Mouse (Mus musculus) midbrain, embryonic 15.5 days (tissue): ENCODE results near the gene Mctp1. TPM values are rescaled to one million over a fixed set of nuclear protein-coding genes. Genes with fewer than 3 reads are reported as not detected.

Source experiments
- ATAC-seq: fragments of 200-750 bp; cut with Nextera tagmentation; replicated peaks from 2 replicates; pipeline ENCODE4 v1.8.0; 2017; ENCODE audit warnings: moderate TSS enrichment
- H3K27ac ChIP-seq: fragments of 300-500 bp; sonication (generic); 2 replicates; pipeline ENCODE4 v1.5.1; 2015; ENCODE audit warnings: mild to moderate bottlenecking, inconsistent platforms
- H3K27me3 ChIP-seq: fragments of 300-500 bp; sonication (generic); replicated peaks from 2 replicates; pipeline ENCODE4 v1.6.1; 2015; ENCODE audit warnings: inconsistent platforms
- H3K36me3 ChIP-seq: fragments of 300-500 bp; sonication (generic); replicated peaks from 2 replicates; pipeline ENCODE4 v1.6.1; 2015; ENCODE audit warnings: inconsistent platforms
- H3K4me1 ChIP-seq: fragments of 300-500 bp; sonication (generic); 2 replicates; pipeline ENCODE4 v1.6.1; 2015; ENCODE audit warnings: inconsistent platforms
- H3K4me2 ChIP-seq: fragments of 300-500 bp; sonication (generic); 2 replicates; pipeline ENCODE4 v1.6.1; 2015; ENCODE audit warnings: inconsistent platforms, mild to moderate bottlenecking, moderate library complexity
- H3K4me3 ChIP-seq: fragments of 300-500 bp; sonication (generic); 2 replicates; pipeline ENCODE4 v1.5.1; 2015; ENCODE audit warnings: mild to moderate bottlenecking, inconsistent platforms
- H3K9ac ChIP-seq: fragments of 300-500 bp; sonication (generic); 2 replicates; pipeline ENCODE4 v1.6.1; 2015; ENCODE audit warnings: mild to moderate bottlenecking, inconsistent platforms
- H3K9me3 ChIP-seq: fragments of 300-500 bp; sonication (generic); 2 replicates; pipeline ENCODE4 v1.6.1; 2016; ENCODE audit warnings: inconsistent platforms
- WGBS: fragments of 180-500 bp; shearing (Covaris S2); methylation state at CpG from one replicate; pipeline ENCODE4 v1.1.7; 2015; ENCODE audit warnings: mixed read lengths; 5-methylcytosine and 5-hydroxymethylcytosine counted together
- polyA plus RNA-seq: library from polyadenylated mRNA; unstranded; fragments of >200 nt; fragmentation: Nextera tagmentation; extraction: Ambion mirVana; gene quantifications from 2 replicates; pipeline ENCODE4 v1.2.1, GENCODE M21; 2015

Mctp1 gene
- polyA plus RNA-seq, 1 experiment from 2014 or later = 3.9 TPM

- no peaks in the 10 kb centered on the region for H3K9me3 ChIP-seq
- H3K9ac ChIP-seq = no peak overlapping the region
- WGBS = 84% methylated on average over 3 of the region's 3 CpGs
- H3K4me2 ChIP-seq = no peak overlapping the region
- no peaks in the 10 kb centered on the region for H3K36me3 ChIP-seq
- H3K27me3 ChIP-seq = no peaks in the 10 kb centered on the region
- H3K27ac ChIP-seq = no peak overlapping the region
- H3K4me3 ChIP-seq = no peak overlapping the region
- no peak for ATAC-seq
- H3K4me1 ChIP-seq = 0 out of 2 replicates have a peak, but pooled peaks cover 7% of the 10 kb centered on the region
Observed at GRCm38 (mm10) chr13:76855021-76855420, 470.7 kb downstream of the Mctp1 start.

- H3K27ac ChIP-seq = no peak overlapping the region
- H3K4me1 ChIP-seq = no peaks in the 10 kb centered on the region
- WGBS = 63% methylated on average over 5 of the region's 5 CpGs
- H3K27me3 ChIP-seq = no peaks in the 10 kb centered on the region
- no peak overlapping the region for H3K4me3 ChIP-seq
- H3K9ac ChIP-seq = no peak overlapping the region
- H3K9me3 ChIP-seq = no peaks in the 10 kb centered on the region
- no peak for ATAC-seq
- H3K36me3 ChIP-seq = no peaks in the 10 kb centered on the region
- no peak overlapping the region for H3K4me2 ChIP-seq
Observed at GRCm38 (mm10) chr13:76857024-76857423, 472.7 kb downstream of the Mctp1 start.

GRCm38 (mm10) chr13:76858078-76858482 is 473.7 kb downstream of the Mctp1 start:
- Histone ChIP-seq H3K36me3 (no peaks in the 10 kb centered on the region), H3K9me3 (no peaks in the 10 kb centered on the region), H3K4me2 (no peak overlapping the region), H3K9ac (no peak overlapping the region), H3K27ac (no peak overlapping the region), H3K27me3 (no peaks in the 10 kb centered on the region), H3K4me1 (no peaks in the 10 kb centered on the region), H3K4me3 (no peak overlapping the region)
- 48% methylated on average over 2 of the region's 2 CpGs for WGBS
- no peak for ATAC-seq

- no peaks in the 10 kb centered on the region for H3K9me3 ChIP-seq
- no peak for ATAC-seq
- H3K27me3 ChIP-seq = no peaks in the 10 kb centered on the region
- no peaks in the 10 kb centered on the region for H3K36me3 ChIP-seq
- H3K4me1 ChIP-seq = no peaks in the 10 kb centered on the region
- WGBS = 84% methylated on average over 3 of the region's 3 CpGs
- H3K9ac ChIP-seq = no peak overlapping the region
- H3K27ac ChIP-seq = no peak overlapping the region
- H3K4me3 ChIP-seq = no peak overlapping the region
- no peak overlapping the region for H3K4me2 ChIP-seq
Observed at GRCm38 (mm10) chr13:76870291-76870690, 486.0 kb downstream of the Mctp1 start.

- Histone ChIP-seq H3K36me3 (no peaks in the 10 kb centered on the region), H3K27ac (no peak overlapping the region), H3K4me1 (no peaks in the 10 kb centered on the region), H3K4me3 (no peak overlapping the region), H3K9me3 (no peaks in the 10 kb centered on the region), H3K9ac (no peak overlapping the region), H3K27me3 (no peaks in the 10 kb centered on the region), H3K4me2 (no peak overlapping the region)
- WGBS = 79% methylated on average over 8 of the region's 8 CpGs
- no peak for ATAC-seq
Observed at GRCm38 (mm10) chr13:76877887-76878763, 493.8 kb downstream of the Mctp1 start.

GRCm38 (mm10) chr13:76879008-76879407 is 494.7 kb downstream of the Mctp1 start:
- no peak overlapping the region for H3K9ac ChIP-seq
- no peaks in the 10 kb centered on the region for H3K9me3 ChIP-seq
- no peak for ATAC-seq
- no peaks in the 10 kb centered on the region for H3K4me1 ChIP-seq
- no peak overlapping the region for H3K27ac ChIP-seq
- WGBS = 58% methylated on average over 3 of the region's 3 CpGs
- H3K27me3 ChIP-seq = no peaks in the 10 kb centered on the region
- H3K4me2 ChIP-seq = no peak overlapping the region
- no peak overlapping the region for H3K4me3 ChIP-seq
- H3K36me3 ChIP-seq = no peaks in the 10 kb centered on the region

- 67% methylated on average over 8 of the region's 8 CpGs for WGBS
- no peak for ATAC-seq
Observed at GRCm38 (mm10) chr13:76884517-76885092, 500.3 kb downstream of the Mctp1 start.

GRCm38 (mm10) chr13:76892987-76893386 is 508.7 kb downstream of the Mctp1 start:
- no peak overlapping the region for H3K4me3 ChIP-seq
- no peaks in the 10 kb centered on the region for H3K36me3 ChIP-seq
- H3K4me1 ChIP-seq = no peaks in the 10 kb centered on the region
- no peak for ATAC-seq
- H3K9ac ChIP-seq = no peak overlapping the region
- no peak overlapping the region for H3K4me2 ChIP-seq
- no peaks in the 10 kb centered on the region for H3K9me3 ChIP-seq
- no peaks in the 10 kb centered on the region for H3K27me3 ChIP-seq
- no peak overlapping the region for H3K27ac ChIP-seq

More at GRCm38 (mm10) chr13:76884517-76885092, 500.3 kb downstream of the Mctp1 start:
- no peaks in the 10 kb centered on the region for H3K27me3 ChIP-seq
- H3K9me3 ChIP-seq = no peaks in the 10 kb centered on the region
- H3K4me2 ChIP-seq = no peak overlapping the region
- H3K27ac ChIP-seq = no peak overlapping the region
- no peak overlapping the region for H3K9ac ChIP-seq
- H3K36me3 ChIP-seq = no peaks in the 10 kb centered on the region
- no peak overlapping the region for H3K4me3 ChIP-seq
- H3K4me1 ChIP-seq = no peaks in the 10 kb centered on the region

GRCm38 (mm10) chr13:76895770-76896456 is 511.6 kb downstream of the Mctp1 start:
- no peak overlapping the region for H3K27ac ChIP-seq
- 80% methylated on average over 4 of the region's 4 CpGs for WGBS
- no peak overlapping the region for H3K4me2 ChIP-seq
- no peak for ATAC-seq
- H3K9ac ChIP-seq = no peak overlapping the region
- H3K4me3 ChIP-seq = no peak overlapping the region
- no peaks in the 10 kb centered on the region for H3K4me1 ChIP-seq
- H3K27me3 ChIP-seq = no peaks in the 10 kb centered on the region
- H3K36me3 ChIP-seq = no peaks in the 10 kb centered on the region
- H3K9me3 ChIP-seq = no peaks in the 10 kb centered on the region

- Histone ChIP-seq H3K9me3 (no peaks in the 10 kb centered on the region), H3K4me1 (no peaks in the 10 kb centered on the region), H3K9ac (no peak overlapping the region), H3K27me3 (no peaks in the 10 kb centered on the region), H3K27ac (no peak overlapping the region), H3K4me2 (no peak overlapping the region), H3K36me3 (no peaks in the 10 kb centered on the region), H3K4me3 (no peak overlapping the region)
- ATAC-seq = no peak
- 83% methylated on average over 1 of the region's 1 CpGs for WGBS
Observed at GRCm38 (mm10) chr13:76896457-76896790, 512.1 kb downstream of the Mctp1 start.

- WGBS = 89% methylated on average over 1 of the region's 1 CpGs
- no peaks in the 10 kb centered on the region for H3K36me3 ChIP-seq
- no peaks in the 10 kb centered on the region for H3K27me3 ChIP-seq
- H3K9ac ChIP-seq = no peak overlapping the region
- H3K27ac ChIP-seq = no peak overlapping the region
- no peaks in the 10 kb centered on the region for H3K9me3 ChIP-seq
- no peak overlapping the region for H3K4me3 ChIP-seq
- no peak for ATAC-seq
- no peaks in the 10 kb centered on the region for H3K4me1 ChIP-seq
- H3K4me2 ChIP-seq = no peak overlapping the region
Observed at GRCm38 (mm10) chr13:76918321-76918720, 534.0 kb downstream of the Mctp1 start.

GRCm38 (mm10) chr13:76926851-76927250 is 542.5 kb downstream of the Mctp1 start:
- no peak overlapping the region for H3K4me3 ChIP-seq
- H3K4me2 ChIP-seq = no peak overlapping the region
- no peak for ATAC-seq
- 52% methylated on average over 1 of the region's 1 CpGs for WGBS
- H3K4me1 ChIP-seq = no peaks in the 10 kb centered on the region
- no peaks in the 10 kb centered on the region for H3K36me3 ChIP-seq
- H3K9me3 ChIP-seq = no peaks in the 10 kb centered on the region
- no peaks in the 10 kb centered on the region for H3K27me3 ChIP-seq
- no peak overlapping the region for H3K27ac ChIP-seq
- H3K9ac ChIP-seq = no peak overlapping the region
